In the genomic region with DNA sequence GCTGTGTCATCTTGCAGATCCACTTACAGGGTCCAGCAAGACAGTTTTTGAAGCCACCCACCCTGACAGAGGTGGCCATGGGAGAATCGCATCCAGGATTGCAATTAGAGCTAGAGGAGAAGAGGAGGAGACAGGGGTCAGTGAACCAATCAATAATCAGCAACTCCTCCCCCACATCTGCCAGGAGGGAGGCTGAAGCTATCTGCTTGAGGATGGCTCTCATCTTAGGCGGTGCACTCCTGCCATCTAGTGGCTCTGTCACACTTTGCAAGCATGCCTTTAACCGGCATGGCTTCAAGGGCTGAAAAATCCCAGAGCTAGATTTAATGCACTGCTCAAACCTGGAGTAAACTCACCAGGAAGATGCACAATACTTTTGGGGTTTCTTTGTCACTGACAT, we compare ENCODE assay signal across 8 mouse cellular contexts.
DNase-seq lines count a peak whose midpoint lies in the region; ATAC-seq and TF ChIP-seq lines count a peak whose summit lies in the region.

No protein-coding gene starts in this region.

- ATAC-seq in kidney, embryonic 15.5 days (replicated peaks; ENCODE audit: low FRiP score), result peak; percentile 91
- ATAC-seq in limb, embryonic 14.5 days (ENCODE audit: low FRiP score, low read depth), result peak; percentile 55
- ATAC-seq in neural tube, embryonic 11.5 days (ENCODE audit: insufficient read depth, low FRiP score, low TSS enrichment), result peak; percentile 88

- no peak overlapping the region for H3K9ac ChIP-seq in kidney, embryonic 15.5 days
- no peak overlapping the region for H3K9ac ChIP-seq in limb, embryonic 14.5 days (ENCODE audit: low read depth, low read length, severe bottlenecking)
- no peak overlapping the region for H3K9ac ChIP-seq in neural tube, embryonic 11.5 days (ENCODE audit: low read length)

- H3K9me3 ChIP-seq in embryonic facial prominence, embryonic 10.5 days, result no peaks in the 10 kb centered on the region
- no peaks in the 10 kb centered on the region for H3K9me3 ChIP-seq in kidney, embryonic 15.5 days (replicated peaks)
- H3K9me3 ChIP-seq in limb, embryonic 14.5 days (ENCODE audit: control insufficient read depth, low read length), result no peaks in the 10 kb centered on the region
- H3K9me3 ChIP-seq in neural tube, embryonic 11.5 days (ENCODE audit: control insufficient read depth, low read length), result no peaks in the 10 kb centered on the region

- peak; percentile 72 for DNase-seq in 3T3-L1 (ENCODE audit: low read depth, low spot score)
- DNase-seq in adrenal gland, postnatal 10 days, result peak; percentile 85
- peak; percentile 87 for DNase-seq in embryonic facial prominence, embryonic 10.5 days (ENCODE audit: low spot score)
- DNase-seq in heart, adult 8-10 months (ENCODE audit: low spot score), result peak; percentile 31
- DNase-seq in limb, embryonic 14.5 days (ENCODE audit: low spot score), result peak; percentile 82
- DNase-seq in neural tube, embryonic 11.5 days (ENCODE audit: low spot score), result peak; percentile 88
- peak; percentile 61 for DNase-seq in telencephalon, adult 2 months (ENCODE audit: low read depth, low spot score)

- H3K27ac ChIP-seq in embryonic facial prominence, embryonic 10.5 days (replicated peaks), result no peak overlapping the region
- no peak overlapping the region for H3K27ac ChIP-seq in kidney, embryonic 15.5 days
- H3K27ac ChIP-seq in limb, embryonic 14.5 days (replicated peaks; ENCODE audit: low read depth, low read length), result no peak overlapping the region
- H3K27ac ChIP-seq in neural tube, embryonic 11.5 days (ENCODE audit: low read depth, low read length), result no peak overlapping the region

- WGBS in embryonic facial prominence, embryonic 10.5 days, result under 1% methylated on average over 3 of the region's 3 CpGs
- WGBS in kidney, embryonic 15.5 days, result under 1% methylated on average over 3 of the region's 3 CpGs
- 0% methylated on average over 3 of the region's 3 CpGs for WGBS in limb, embryonic 14.5 days
- WGBS in neural tube, embryonic 11.5 days, result 1% methylated on average over 3 of the region's 3 CpGs

- no peak overlapping the region for H3K4me2 ChIP-seq in kidney, embryonic 15.5 days
- H3K4me2 ChIP-seq in limb, embryonic 14.5 days (replicated peaks; ENCODE audit: low read depth, low read length, severe bottlenecking), result no peak overlapping the region
- no peak overlapping the region for H3K4me2 ChIP-seq in neural tube, embryonic 11.5 days (ENCODE audit: low read depth)

- H3K4me3 ChIP-seq in embryonic facial prominence, embryonic 10.5 days, result no peak overlapping the region
- no peak overlapping the region for H3K4me3 ChIP-seq in kidney, embryonic 15.5 days (replicated peaks)
- no peak overlapping the region for H3K4me3 ChIP-seq in limb, embryonic 14.5 days (replicated peaks; ENCODE audit: low read length)
- H3K4me3 ChIP-seq in neural tube, embryonic 11.5 days (ENCODE audit: low read depth, low read length), result no peak overlapping the region

- TF ChIP-seq POLR2A in limb, embryonic 14.5 days (IDR thresholded peaks at IDR 0.05; ENCODE audit: borderline replicate concordance, extremely low read depth, insufficient read depth, insufficient read length), result no peak

- H3K4me1 ChIP-seq in embryonic facial prominence, embryonic 10.5 days, result peaks cover 33% of the 10 kb centered on the region
- H3K4me1 ChIP-seq in kidney, embryonic 15.5 days, result peaks cover 10% of the 10 kb centered on the region
- H3K4me1 ChIP-seq in limb, embryonic 14.5 days (ENCODE audit: control insufficient read depth, insufficient read depth, low read length), result 0 out of 2 replicates have a peak, but pooled peaks cover 7% of the 10 kb centered on the region
- H3K4me1 ChIP-seq in neural tube, embryonic 11.5 days (ENCODE audit: control insufficient read depth, insufficient read depth, low read length), result peaks cover 3% of the 10 kb centered on the region; the same call in 1 of the 2 replicates

- no peaks in the 10 kb centered on the region for H3K27me3 ChIP-seq in embryonic facial prominence, embryonic 10.5 days (replicated peaks; ENCODE audit: low read depth, poor library complexity, severe bottlenecking)
- H3K27me3 ChIP-seq in kidney, embryonic 15.5 days, result no peaks in the 10 kb centered on the region
- H3K27me3 ChIP-seq in limb, embryonic 14.5 days (ENCODE audit: control insufficient read depth, insufficient read depth, low read length), result no peaks in the 10 kb centered on the region
- no peaks in the 10 kb centered on the region for H3K27me3 ChIP-seq in neural tube, embryonic 11.5 days (ENCODE audit: control insufficient read depth, insufficient read depth, low read length)

- H3K36me3 ChIP-seq in embryonic facial prominence, embryonic 10.5 days (replicated peaks), result no peaks in the 10 kb centered on the region
- H3K36me3 ChIP-seq in kidney, embryonic 15.5 days, result no peaks in the 10 kb centered on the region
- H3K36me3 ChIP-seq in limb, embryonic 14.5 days (ENCODE audit: control insufficient read depth, insufficient read depth, low read length), result no peaks in the 10 kb centered on the region
- H3K36me3 ChIP-seq in neural tube, embryonic 11.5 days (ENCODE audit: control insufficient read depth, insufficient read depth, low read length), result no peaks in the 10 kb centered on the region

Comparison
In these comparisons a context has a peak if more than half of its experiments do, and no peak if none do; other contexts are left out.
1. DNase-seq: peak in every context shown above with its lines; median percentile 88 in neural tube, embryonic 11.5 days; 87 in embryonic facial prominence, embryonic 10.5 days; 85 in adrenal gland, postnatal 10 days; 82 in limb, embryonic 14.5 days; 72 in 3T3-L1; 61 in telencephalon, adult 2 months; 31 in heart, adult 8-10 months.